Mouse (Mus musculus): ENCODE data around the gene Tmem121b.

Tmem121b gene

GRCm38 (mm10) chr6:120466609-120467329 is 26.8 kb downstream of the Tmem121b start:
- in situ Hi-C loops (cut with MboI, MseI) = no loop called here

GRCm38 (mm10) chr6:120465393-120465792 is 28.2 kb downstream of the Tmem121b start:
- in situ Hi-C loops (cut with MboI, MseI) = no loop called here

GRCm38 (mm10) chr6:120464406-120464939 is 29.1 kb downstream of the Tmem121b start:
- in situ Hi-C loops (cut with MboI, MseI) = no loop called here

- in situ Hi-C loops (cut with MboI, MseI) = no loop called here
Measured at GRCm38 (mm10) chr6:120463884-120464283, 29.7 kb downstream of the Tmem121b start.

- in situ Hi-C loops (cut with MboI, MseI) = no loop called here
Measured at GRCm38 (mm10) chr6:120463086-120463871, 30.3 kb downstream of the Tmem121b start, which contains the start of gene Il17ra. Gene Il17ra (plus strand): TSS chr6:120463247.

- in situ Hi-C loops (cut with MboI, MseI) = no loop called here
Measured at GRCm38 (mm10) chr6:120462251-120462650, 31.4 kb downstream of the Tmem121b start.

GRCm38 (mm10) chr6:120461217-120461616 is 32.4 kb downstream of the Tmem121b start:
- in situ Hi-C loops (cut with MboI, MseI) = no loop called here

- in situ Hi-C loops (cut with MboI, MseI) = no loop called here
Measured at GRCm38 (mm10) chr6:120457751-120458150, 35.9 kb downstream of the Tmem121b start.

- in situ Hi-C loops (cut with MboI, MseI) = no loop called here
Measured at GRCm38 (mm10) chr6:120457074-120457473, 36.5 kb downstream of the Tmem121b start.

GRCm38 (mm10) chr6:120454627-120455077 is 39.0 kb downstream of the Tmem121b start:
- in situ Hi-C loops (cut with MboI, MseI) = no loop called here

- in situ Hi-C loops (cut with MboI, MseI) = no loop called here
Measured at GRCm38 (mm10) chr6:120453556-120453955, 40.1 kb downstream of the Tmem121b start.

GRCm38 (mm10) chr6:120453103-120453445 is 40.5 kb downstream of the Tmem121b start:
- in situ Hi-C loops (cut with MboI, MseI) = no loop called here

- in situ Hi-C loops (cut with MboI, MseI) = no loop called here
Measured at GRCm38 (mm10) chr6:120452384-120453102, 41.1 kb downstream of the Tmem121b start.

GRCm38 (mm10) chr6:120450208-120450607 is 43.4 kb downstream of the Tmem121b start:
- in situ Hi-C loops (cut with MboI, MseI) = no loop called here

- in situ Hi-C loops (cut with MboI, MseI) = no loop called here
Measured at GRCm38 (mm10) chr6:120443363-120444355, 49.9 kb downstream of the Tmem121b start.

- in situ Hi-C loops (cut with MboI, MseI) = no loop called here
Measured at GRCm38 (mm10) chr6:120442171-120442749, 51.3 kb downstream of the Tmem121b start.
